Mouse (Mus musculus) cortical plate, adult 2 months (tissue): Measurements from ENCODE around the gene Gga1.

ENCODE experiments used
- CTCF ChIP-seq: fragments of 200-500 bp; IDR thresholded peaks from 2 replicates; pipeline ENCODE4 v1.5.1; 2011; ENCODE audit warnings: mild to moderate bottlenecking, control low read depth, low read length; ENCODE audit not compliant: insufficient read depth; ENCODE audit errors: extremely low read depth
- POLR2A ChIP-seq: fragments of 200-500 bp; IDR thresholded peaks from 2 replicates; pipeline ENCODE4 v1.6.1; 2011; ENCODE audit warnings: mild to moderate bottlenecking, low read length, control low read depth; ENCODE audit not compliant: insufficient read depth; ENCODE audit errors: extremely low read depth

DNA sequence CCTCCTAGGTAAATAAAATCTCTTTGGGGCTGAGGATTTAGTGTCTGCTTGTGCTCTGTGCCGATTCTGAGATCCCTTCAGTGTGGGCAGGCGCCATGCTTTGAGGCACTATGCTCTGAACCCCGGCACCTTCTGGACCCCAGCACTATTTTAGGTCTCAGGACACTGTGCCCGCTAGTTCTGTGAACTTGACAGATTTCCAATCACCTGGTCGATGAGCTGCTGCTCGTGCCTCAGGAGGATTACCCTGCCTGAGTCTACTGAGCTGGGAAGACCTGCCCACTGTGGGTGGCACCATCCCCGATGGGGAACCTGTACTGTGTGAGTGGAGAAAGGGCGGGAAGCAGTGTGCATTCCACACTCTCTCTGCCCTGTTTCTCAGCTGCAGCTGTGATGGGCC lies 2.0 kb upstream of the Gga1 start:
- no peak for TF ChIP-seq CTCF
- TF ChIP-seq POLR2A: no peak
